Mouse (Mus musculus) lung, adult 2 months (tissue): ENCODE results near the gene Fam78a. TPM values are rescaled to one million over a fixed set of nuclear protein-coding genes. Genes with fewer than 3 reads are reported as not detected.

ENCODE experiments used
- DNase-seq: peaks from one replicate; pipeline ENCODE4 v3.0.0; 2022
- H3K4me1 ChIP-seq: fragments of 200-500 bp; 2 replicates; pipeline ENCODE4 v1.6.1; 2011; ENCODE audit warnings: low read length; ENCODE audit not compliant: control insufficient read depth, insufficient read depth
- H3K4me3 ChIP-seq: fragments of 200-500 bp; replicated peaks from 2 replicates; pipeline ENCODE3; 2011; ENCODE audit warnings: low read depth, mild to moderate bottlenecking, control low read depth, low read length; ENCODE audit errors: extremely low read depth
- CTCF ChIP-seq: fragments of 200-500 bp; IDR thresholded peaks from 2 replicates; pipeline ENCODE4 v1.5.1; 2011; ENCODE audit warnings: mild to moderate bottlenecking, low read length, control low read depth; ENCODE audit not compliant: insufficient read depth
- POLR2A ChIP-seq: fragments of 200-500 bp; IDR thresholded peaks from 2 replicates; pipeline ENCODE4 v1.6.1; 2011; ENCODE audit warnings: low read depth, mild to moderate bottlenecking, control low read depth, low read length, borderline replicate concordance; ENCODE audit errors: extremely low read depth
- WGBS: fragments of 180-500 bp; shearing (Covaris S2); methylation state at CpG from one replicate; pipeline ENCODE4 v1.1.7; 2018; 5-methylcytosine and 5-hydroxymethylcytosine counted together
- polyA plus RNA-seq: library from polyadenylated mRNA; depleted of rRNA; stranded (reverse); fragments of >200 nt; gene quantifications from 2 replicates; pipeline ENCODE4 v1.2.3, GENCODE M21; 2012

Gene Fam78a
- polyA plus RNA-seq, 1 experiment: 7.5 TPM

- WGBS: 72% methylated on average over 15 of the region's 15 CpGs
- H3K4me3 ChIP-seq: no peak overlapping the region
- no peak for DNase-seq
- H3K4me1 ChIP-seq: no peaks in the 10 kb centered on the region; the same call in 1 of the 2 replicates
- TF ChIP-seq POLR2A (no peak), CTCF (no peak)
These were observed 21.8 kb downstream of the Fam78a start for GRCm38 (mm10) chr2:32062626-32063410.

GRCm38 (mm10) chr2:32061722-32062505 is 22.7 kb downstream of the Fam78a start:
- no peaks in the 10 kb centered on the region; the same call in 1 of the 2 replicates for H3K4me1 ChIP-seq
- no peak overlapping the region for H3K4me3 ChIP-seq
- TF ChIP-seq CTCF (no peak), POLR2A (no peak)
- no peak for DNase-seq
- WGBS: 49% methylated on average over 12 of the region's 12 CpGs

DNA sequence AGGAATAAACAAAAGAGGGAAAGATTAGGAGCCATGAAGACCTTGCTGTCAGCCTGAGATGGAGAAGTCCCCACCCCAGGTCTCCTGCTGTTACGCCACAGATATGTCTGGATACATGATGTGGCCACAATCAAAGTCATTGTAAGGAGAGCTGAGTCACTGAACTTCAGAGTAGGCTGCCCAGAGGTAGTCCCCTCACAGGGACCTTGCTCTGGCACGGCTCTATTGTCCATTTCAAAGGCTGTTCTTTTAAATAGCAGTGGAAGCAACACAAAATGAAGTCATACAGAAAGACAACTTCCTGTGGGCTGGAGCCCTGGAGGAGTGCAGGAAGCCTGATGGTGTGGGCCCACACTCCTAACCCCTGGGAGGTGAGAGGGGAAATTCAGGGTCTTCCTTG is 23.5 kb downstream of the Fam78a start:
- no peaks in the 10 kb centered on the region; the same call in 1 of the 2 replicates for H3K4me1 ChIP-seq
- 47% methylated on average over 2 of the region's 2 CpGs for WGBS
- TF ChIP-seq POLR2A: no peak
- no peak for TF ChIP-seq CTCF
- no peak overlapping the region for H3K4me3 ChIP-seq
- no peak for DNase-seq

DNA sequence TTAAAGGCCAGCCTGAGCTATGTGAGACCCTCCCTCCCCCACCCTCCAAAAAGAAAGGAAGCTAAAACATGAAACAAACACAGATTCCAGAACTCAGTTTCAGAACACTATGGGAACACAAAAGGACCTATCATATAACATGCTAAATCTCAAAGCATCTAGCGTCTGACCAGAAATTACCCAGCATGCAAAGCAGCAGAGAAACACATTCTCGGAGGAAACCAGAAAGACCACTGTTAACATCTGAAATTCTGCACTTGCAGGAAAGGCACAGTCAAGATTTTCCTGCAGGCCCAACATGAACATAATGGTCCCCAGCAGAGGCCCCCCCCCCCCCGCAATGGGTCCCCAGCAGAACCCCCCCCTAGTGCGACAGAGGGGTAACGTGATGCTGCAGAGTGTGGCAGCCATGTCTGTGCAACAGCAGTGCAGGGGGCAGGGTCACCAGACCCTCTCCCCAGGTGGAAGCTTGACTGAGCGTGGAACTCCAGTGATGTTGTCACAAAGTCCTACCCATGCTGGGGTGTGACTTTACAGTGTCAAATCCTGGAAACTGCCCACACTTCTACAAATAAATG is 24.3 kb downstream of the Fam78a start:
- DNase-seq: no peak
- TF ChIP-seq POLR2A (no peak), CTCF (no peak)
- 70% methylated on average over 6 of the region's 6 CpGs for WGBS
- Histone ChIP-seq H3K4me3 (no peak overlapping the region), H3K4me1 (no peaks in the 10 kb centered on the region)

DNA sequence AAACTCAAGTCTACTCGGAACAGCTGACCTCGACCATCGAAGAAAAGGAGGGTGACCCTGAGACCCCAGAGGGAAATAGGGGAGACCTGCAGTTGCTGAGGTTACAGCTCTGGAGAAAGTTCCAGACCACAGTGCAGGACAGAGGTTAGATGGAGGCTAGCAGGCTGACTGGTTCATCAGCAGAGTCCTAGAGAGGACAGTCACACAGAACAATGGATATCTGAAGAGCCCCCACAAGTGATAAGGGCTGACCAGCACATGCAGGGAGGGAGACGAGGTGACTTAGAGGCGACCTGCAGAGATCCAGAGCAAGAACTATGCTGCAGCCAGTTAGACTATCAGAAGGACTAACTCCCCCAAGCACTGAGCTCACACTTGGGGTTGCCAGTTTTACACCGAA is 25.0 kb downstream of the Fam78a start:
- no peak for TF ChIP-seq POLR2A
- TF ChIP-seq CTCF: no peak
- no peak overlapping the region for H3K4me3 ChIP-seq
- no peaks in the 10 kb centered on the region for H3K4me1 ChIP-seq
- no peak for DNase-seq
- 67% methylated on average over 6 of the region's 6 CpGs for WGBS

DNA sequence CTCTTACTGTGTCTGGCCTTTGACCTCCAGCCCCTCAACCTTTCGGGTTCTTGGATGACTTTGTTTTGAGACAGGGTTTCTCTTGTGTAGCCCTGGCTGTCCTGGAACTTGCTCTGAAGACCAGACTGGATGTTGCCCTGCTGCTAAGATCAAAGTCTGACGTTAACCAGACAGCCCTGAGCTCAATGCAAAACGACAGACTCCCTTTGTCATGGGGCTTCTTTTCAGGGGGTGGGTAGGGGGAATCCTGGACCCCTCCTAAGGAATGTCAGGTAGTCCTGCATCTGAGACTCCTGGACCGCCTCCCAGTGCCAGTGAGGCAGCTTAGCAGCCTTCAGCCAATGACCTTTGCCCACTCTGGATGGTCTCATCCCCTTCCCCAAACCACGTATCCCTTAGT is 25.9 kb downstream of the Fam78a start:
- Histone ChIP-seq H3K4me1 (no peaks in the 10 kb centered on the region), H3K4me3 (no peak overlapping the region)
- TF ChIP-seq CTCF: no peak
- no peak for TF ChIP-seq POLR2A
- 50% methylated on average over 5 of the region's 5 CpGs for WGBS
- no peak for DNase-seq

GRCm38 (mm10) chr2:32058241-32058640 is 26.4 kb downstream of the Fam78a start:
- no peak for DNase-seq
- 86% methylated on average over 9 of the region's 9 CpGs for WGBS
- Histone ChIP-seq H3K4me1 (no peaks in the 10 kb centered on the region), H3K4me3 (no peak overlapping the region)
- TF ChIP-seq CTCF (no peak), POLR2A (no peak)

DNA sequence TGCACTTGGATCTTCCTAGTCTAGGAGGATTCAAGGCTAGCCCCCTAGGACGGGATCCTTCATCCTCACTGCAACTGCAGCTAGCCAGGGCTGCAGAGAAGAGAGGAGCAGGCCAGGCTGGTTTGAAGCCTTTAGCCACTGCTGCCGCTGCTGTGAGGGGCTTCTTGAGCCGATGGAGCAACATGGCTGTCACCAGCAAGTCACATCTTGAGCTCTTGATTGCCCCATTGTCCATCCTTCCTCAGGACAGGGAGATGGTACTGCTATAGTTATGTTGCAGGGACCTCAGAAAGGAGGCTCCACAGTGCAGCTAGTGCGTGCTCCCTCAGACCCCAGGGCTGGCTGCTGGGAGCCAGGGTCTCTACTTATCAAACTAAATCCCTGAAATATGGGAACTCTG is 26.9 kb downstream of the Fam78a start:
- 77% methylated on average over 4 of the region's 4 CpGs for WGBS
- DNase-seq: no peak
- Histone ChIP-seq H3K4me1 (no peaks in the 10 kb centered on the region), H3K4me3 (no peak overlapping the region)
- TF ChIP-seq CTCF (no peak), POLR2A (no peak)

DNA sequence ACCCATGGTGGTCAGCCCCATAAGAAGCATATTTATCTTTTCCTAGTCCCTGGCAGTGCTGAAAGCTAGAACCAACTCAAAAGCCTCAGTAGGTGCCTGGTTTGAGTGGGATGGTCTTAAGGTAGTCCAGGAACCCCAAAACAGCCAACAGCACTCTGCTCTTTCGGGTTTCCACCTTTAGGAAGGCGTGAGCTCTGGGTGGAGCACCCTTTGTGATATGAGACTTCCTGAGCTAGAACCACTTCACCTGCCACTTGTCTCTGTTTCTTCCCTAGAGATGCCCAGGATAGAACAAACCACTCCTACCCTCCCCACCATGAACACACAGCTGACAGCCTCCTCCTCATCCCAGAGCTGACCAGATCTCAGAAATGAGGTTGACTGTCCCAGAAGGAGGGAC is 27.3 kb downstream of the Fam78a start:
- WGBS: 58% methylated on average over 2 of the region's 2 CpGs

More for the DNA sequence above, 27.3 kb downstream of the Fam78a start:
- H3K4me3 ChIP-seq: no peak overlapping the region
- no peaks in the 10 kb centered on the region for H3K4me1 ChIP-seq
- TF ChIP-seq CTCF: no peak
- TF ChIP-seq POLR2A: no peak
- no peak for DNase-seq
